Mouse (Mus musculus) small intestine, adult 2 months (tissue): ENCODE measurements around the gene Mef2b.

Source experiments
- CTCF ChIP-seq: fragments of 200-500 bp; IDR thresholded peaks from 2 replicates; pipeline ENCODE4 v1.5.1; 2012; ENCODE audit warnings: low read depth, mild to moderate bottlenecking, control low read depth, inconsistent platforms, low read length, moderate library complexity, mixed read lengths; ENCODE audit not compliant: insufficient replicate concordance, insufficient read length; ENCODE audit errors: extremely low read depth
- POLR2A ChIP-seq: fragments of 200-500 bp; IDR thresholded peaks from 2 replicates; pipeline ENCODE4 v1.6.1; 2012; ENCODE audit warnings: low read depth, mild to moderate bottlenecking, control low read depth, inconsistent platforms, low read length, moderate library complexity

DNA sequence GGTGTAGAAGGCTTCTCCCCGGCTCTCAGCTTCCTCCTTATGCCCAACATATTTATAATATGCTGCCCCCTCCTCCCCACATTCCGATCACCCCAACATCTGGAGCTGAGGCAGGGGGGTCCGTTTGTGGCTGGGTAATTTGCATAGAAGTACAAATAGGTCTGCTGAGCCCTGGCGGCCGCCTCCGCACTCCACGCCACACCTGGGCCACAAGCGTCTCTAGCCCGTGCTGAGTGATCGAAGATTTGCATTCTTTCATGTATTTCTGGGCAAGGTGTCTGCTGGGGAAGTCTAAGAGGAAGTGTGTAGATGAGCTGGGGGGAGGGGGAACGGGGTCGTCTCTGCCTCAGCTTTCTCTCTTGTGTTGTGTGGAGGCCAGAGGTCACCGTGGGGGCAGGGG, 20.5 kb downstream of the Mef2b start:
- TF ChIP-seq CTCF (no peak), POLR2A (no peak)
